Mouse (Mus musculus) stomach, embryonic 15.5 days (tissue): ENCODE results near the gene Zscan4b. TPM values are rescaled to one million over a fixed set of nuclear protein-coding genes. Genes with fewer than 3 reads are reported as not detected.
"Not testable (repeated sequence)": the region's sequence is repeated elsewhere in the genome, so short reads cannot be mapped to it uniquely, and the experiment has no call there.

Source experiments
- ATAC-seq: fragments of 200-750 bp; cut with Nextera tagmentation; 2 replicates; pipeline ENCODE4 v1.8.0; 2017; ENCODE audit warnings: low read depth, moderate number of reproducible peaks, moderate TSS enrichment; ENCODE audit not compliant: insufficient read depth, low FRiP score
- H3K27ac ChIP-seq: fragments of 300-500 bp; sonication (generic); 2 replicates; pipeline ENCODE4 v1.5.1; 2015; ENCODE audit warnings: mild to moderate bottlenecking, inconsistent platforms
- H3K27me3 ChIP-seq: fragments of 300-500 bp; sonication (generic); replicated peaks from 2 replicates; pipeline ENCODE4 v1.6.1; 2015; ENCODE audit warnings: inconsistent platforms
- H3K36me3 ChIP-seq: fragments of 300-500 bp; sonication (generic); 2 replicates; pipeline ENCODE4 v1.6.1; 2015; ENCODE audit warnings: inconsistent platforms
- H3K4me1 ChIP-seq: fragments of 300-500 bp; sonication (generic); 2 replicates; pipeline ENCODE4 v1.6.1; 2015; ENCODE audit warnings: inconsistent platforms
- H3K4me2 ChIP-seq: fragments of 300-500 bp; sonication (generic); 2 replicates; pipeline ENCODE4 v1.6.1; 2015; ENCODE audit warnings: mild to moderate bottlenecking, inconsistent platforms
- H3K4me3 ChIP-seq: fragments of 300-500 bp; sonication (generic); replicated peaks from 2 replicates; pipeline ENCODE4 v1.5.1; 2015; ENCODE audit warnings: inconsistent platforms
- H3K9ac ChIP-seq: fragments of 300-500 bp; sonication (generic); 2 replicates; pipeline ENCODE4 v1.6.1; 2015; ENCODE audit warnings: inconsistent platforms
- H3K9me3 ChIP-seq: fragments of 300-500 bp; sonication (generic); 2 replicates; pipeline ENCODE4 v1.6.1; 2016; ENCODE audit warnings: inconsistent platforms
- WGBS: fragments of 180-500 bp; shearing (Covaris S2); methylation state at CpG from one replicate; pipeline ENCODE4 v1.1.7; 2015; 5-methylcytosine and 5-hydroxymethylcytosine counted together
- polyA plus RNA-seq: library from polyadenylated mRNA; unstranded; fragments of >200 nt; fragmentation: Nextera tagmentation; extraction: Ambion mirVana; gene quantifications from 2 replicates; pipeline ENCODE4 v1.2.1, GENCODE M21; 2015

The Zscan4b gene
- polyA plus RNA-seq: not detected in 2 replicates

- H3K27ac ChIP-seq, H3K9ac ChIP-seq, H3K36me3 ChIP-seq, H3K4me2 ChIP-seq, ATAC-seq, H3K9me3 ChIP-seq, H3K4me3 ChIP-seq, H3K4me1 ChIP-seq, H3K27me3 ChIP-seq: not testable (repeated sequence)
- WGBS: 93% methylated on average over 1 of the region's 1 CpGs
Measured at GRCm38 (mm10) chr7:10904950-10905349, at the start of gene Zscan4b. TSS of gene Zscan4b (minus strand) at chr7:10905050.

Other genes starting within 250 kb of the Zscan4b start
- not detected in 2 replicates for gene Nlrp4b, start 217.3 kb downstream of the Zscan4b start, polyA plus RNA-seq
- gene Vmn1r71, start 150.7 kb downstream of the Zscan4b start, polyA plus RNA-seq: not detected in 2 replicates
- gene Zscan4c, start 100.7 kb upstream of the Zscan4b start, polyA plus RNA-seq: not detected in 2 replicates
- gene Zscan4-ps1, start 164.6 kb upstream of the Zscan4b start, polyA plus RNA-seq: not detected in 2 replicates